Mouse (Mus musculus) layer of hippocampus, adult 2 months (tissue): Measurements from ENCODE around the gene Fthl17b. TPM values are rescaled to one million over a fixed set of nuclear protein-coding genes. Genes with fewer than 3 reads are reported as not detected.
"Not testable (repeated sequence)": the region's sequence is repeated elsewhere in the genome, so short reads cannot be mapped to it uniquely, and the experiment has no call there.

ENCODE experiments used
- DNase-seq, 2 experiments: peaks; one replicate each; pipeline ENCODE4 v3.0.0; 2022; ENCODE audit warnings: low spot score in 2 of 2
- H3K27ac ChIP-seq: fragments of 200-600 bp; 2 replicates; pipeline ENCODE4 v1.8.1; 2022
- H3K4me3 ChIP-seq: fragments of 200-600 bp; 2 replicates; pipeline ENCODE4 v1.8.1; 2022; ENCODE audit warnings: mild to moderate bottlenecking
- CTCF ChIP-seq: fragments of 200-600 bp; conservative IDR thresholded peaks from 2 replicates; pipeline ENCODE4 v1.8.1; 2022; ENCODE audit warnings: antibody characterized with exemption, mild to moderate bottlenecking, moderate library complexity
- long read RNA-seq, 2 experiments: library from polyadenylated mRNA; stranded (forward); transcript quantifications; one replicate each; pipeline ENCODE4 v2.0.0; 2021; ENCODE audit warnings: borderline mapping rate in 2 of 2
- total RNA-seq, 2 experiments: library from RNA; stranded (reverse); gene quantifications; 2 replicates each; pipeline ENCODE4 v1.2.3; 2021

Fthl17b gene
- total RNA-seq: not detected
- long read RNA-seq, experiment 1: 0 reads
- long read RNA-seq, experiment 2: 0 reads

GRCm38 (mm10) chrX:8962875-8963274, at the start of gene Fthl17b:
TSS of gene Fthl17b (minus strand) at chrX:8962975.
- H3K4me3 ChIP-seq, H3K27ac ChIP-seq, DNase-seq: not testable (repeated sequence)

- DNase-seq, H3K4me3 ChIP-seq, H3K27ac ChIP-seq: not testable (repeated sequence)
Observed at GRCm38 (mm10) chrX:8986655-8987054, 23.9 kb upstream of the Fthl17b start, which contains the start of gene Fthl17d. TSS of gene Fthl17d (minus strand) at chrX:8986755.

GRCm38 (mm10) chrX:8976459-8976858, 13.7 kb upstream of the Fthl17b start, which contains the start of gene Fthl17c:
TSS of gene Fthl17c (minus strand) at chrX:8976559.
- not testable (repeated sequence) for DNase-seq, H3K4me3 ChIP-seq, H3K27ac ChIP-seq

GRCm38 (mm10) chrX:8964618-8965017, 1.8 kb upstream of the Fthl17b start:
- DNase-seq: peak in 1 of 2 experiments; percentile 16
- not testable (repeated sequence) for H3K4me3 ChIP-seq
- peak; percentile 65 for TF ChIP-seq CTCF

GRCm38 (mm10) chrX:8948130-8948805, 14.5 kb downstream of the Fthl17b start:
- H3K4me3 ChIP-seq, H3K27ac ChIP-seq: not testable (repeated sequence)
- DNase-seq: peak; percentile 77 to 84
- TF ChIP-seq CTCF: peak; percentile 82

More at GRCm38 (mm10) chrX:8964618-8965017, 1.8 kb upstream of the Fthl17b start:
- H3K27ac ChIP-seq: not testable (repeated sequence)

GRCm38 (mm10) chrX:8944041-8944440, 18.7 kb downstream of the Fthl17b start:
- DNase-seq: no peak
- H3K4me3 ChIP-seq: no peak overlapping the region
- no peak overlapping the region for H3K27ac ChIP-seq
- TF ChIP-seq CTCF: no peak

GRCm38 (mm10) chrX:8927308-8927707, 35.5 kb downstream of the Fthl17b start:
- no peak for TF ChIP-seq CTCF
- H3K27ac ChIP-seq: no peak overlapping the region
- no peak for DNase-seq
- no peak overlapping the region for H3K4me3 ChIP-seq

- peak; percentile 73 for TF ChIP-seq CTCF
- peak in 1 of 2 experiments; percentile 36 for DNase-seq
- Histone ChIP-seq H3K27ac (no peak overlapping the region; the same call in 1 of the 2 replicates), H3K4me3 (no peak overlapping the region)
Observed at GRCm38 (mm10) chrX:8921813-8922607, 40.8 kb downstream of the Fthl17b start.

- no peak for TF ChIP-seq CTCF
- DNase-seq: no peak
- no peak overlapping the region for H3K27ac ChIP-seq
Observed at GRCm38 (mm10) chrX:8921080-8921479, 41.7 kb downstream of the Fthl17b start.

More at GRCm38 (mm10) chrX:8921080-8921479, 41.7 kb downstream of the Fthl17b start:
- H3K4me3 ChIP-seq: no peak overlapping the region

Other genes with a start within 250 kb of the Fthl17b start
- gene Ssx9, start 214.5 kb downstream of the Fthl17b start, total RNA-seq: not detected
- gene Ssxb5, start 159.3 kb downstream of the Fthl17b start, total RNA-seq: not detected
- not detected for gene Gm6592, start 119.0 kb downstream of the Fthl17b start, total RNA-seq
- gene Gm5751, start 88.7 kb downstream of the Fthl17b start, total RNA-seq: not detected
- 10 to 100 TPM; 28.7 to 34.1 TPM for gene B630019K06Rik, start 70.6 kb downstream of the Fthl17b start, total RNA-seq
- not detected for gene Fthl17c, start 13.6 kb upstream of the Fthl17b start, total RNA-seq
- gene Fthl17d, start 23.8 kb upstream of the Fthl17b start, total RNA-seq: not detected
- gene Fthl17e, start 70.5 kb upstream of the Fthl17b start, total RNA-seq: not detected
- not detected for gene Fthl17f, start 100.0 kb upstream of the Fthl17b start, total RNA-seq
- gene 4930402K13Rik, start 141.6 kb upstream of the Fthl17b start, total RNA-seq: not detected
- gene Lancl3, start 236.9 kb upstream of the Fthl17b start, total RNA-seq: 1 to 10 TPM; 4.8 to 5.1 TPM